ENCODE assay signal across 9 mouse cellular contexts in genomic region chr17:5977921-5978504, GRCm38 (mm10). TPM values are rescaled to one million over a fixed set of nuclear protein-coding genes. Genes with fewer than 3 reads are reported as not detected.
DNase-seq lines count a peak whose midpoint lies in the region; ATAC-seq and TF ChIP-seq lines count a peak whose summit lies in the region.
"Had no signal": no experiment of that assay in that cellular context is flagged by ENCODE, and none has a peak within 500 bp of the region (broad histone marks: within the 10 kb centered on the region; RNA-seq: fewer than 3 reads in every experiment).

No protein-coding gene starts in this region.

- H3K9ac ChIP-seq in forebrain, embryonic 12.5 days = no peak overlapping the region
- H3K9ac ChIP-seq in forebrain, embryonic 14.5 days (ENCODE audit: low read length) = no peak overlapping the region
- no peak overlapping the region for H3K9ac ChIP-seq in midbrain, embryonic 13.5 days (replicated peaks)
- no peak overlapping the region for H3K9ac ChIP-seq in intestine, postnatal 0 days (ENCODE audit: low read depth, low read length)
- no peak overlapping the region for H3K9ac ChIP-seq in stomach, postnatal 0 days (ENCODE audit: low read length)
- no peak overlapping the region for H3K9ac ChIP-seq in hindbrain, embryonic 16.5 days (ENCODE audit: low read depth, low read length)
- H3K9ac ChIP-seq: forebrain, postnatal 0 days had no signal

- WGBS in forebrain, embryonic 12.5 days = 54% methylated on average over 8 of the region's 8 CpGs
- WGBS in forebrain, embryonic 14.5 days = 46% methylated on average over 8 of the region's 8 CpGs
- WGBS in midbrain, embryonic 10.5 days = 74% methylated on average over 8 of the region's 8 CpGs
- WGBS in midbrain, embryonic 13.5 days = 64% methylated on average over 8 of the region's 8 CpGs
- WGBS in intestine, postnatal 0 days = 70% methylated on average over 8 of the region's 8 CpGs
- WGBS in stomach, postnatal 0 days = 55% methylated on average over 8 of the region's 8 CpGs
- 63% methylated on average over 8 of the region's 8 CpGs for WGBS in hindbrain, embryonic 16.5 days

- H3K4me1 ChIP-seq in forebrain, embryonic 12.5 days = peaks cover 22% of the 10 kb centered on the region
- H3K4me1 ChIP-seq in forebrain, embryonic 14.5 days (ENCODE audit: control insufficient read depth, insufficient read depth, low read length) = peaks cover 10% of the 10 kb centered on the region; the same call in 1 of the 2 replicates
- H3K4me1 ChIP-seq in midbrain, embryonic 10.5 days = peaks cover 29% of the 10 kb centered on the region
- peaks cover 8% of the 10 kb centered on the region for H3K4me1 ChIP-seq in midbrain, embryonic 13.5 days (replicated peaks)
- peaks cover 17% of the 10 kb centered on the region; the same call in 1 of the 2 replicates for H3K4me1 ChIP-seq in intestine, postnatal 0 days (replicated peaks; ENCODE audit: control insufficient read depth, insufficient read depth, low read length)
- peaks cover 29% of the 10 kb centered on the region for H3K4me1 ChIP-seq in stomach, postnatal 0 days (replicated peaks; ENCODE audit: control insufficient read depth, insufficient read depth)
- peaks cover 12% of the 10 kb centered on the region for H3K4me1 ChIP-seq in hindbrain, embryonic 16.5 days (ENCODE audit: control insufficient read depth, insufficient read depth, low read depth, low read length)

- no peak for TF ChIP-seq CTCF in intestine, postnatal 0 days (IDR thresholded peaks at IDR 0.05; ENCODE audit: low read depth)
- no peak for TF ChIP-seq CTCF in stomach, postnatal 0 days (IDR thresholded peaks at IDR 0.05; ENCODE audit: low read depth)

- DNase-seq in forebrain, embryonic 14.5 days (ENCODE audit: low spot score) = no peak
- DNase-seq in midbrain, embryonic 10.5 days (ENCODE audit: low spot score) = no peak
- no peak for DNase-seq in stomach, postnatal 0 days (ENCODE audit: low spot score)
- DNase-seq: forebrain, postnatal 0 days had no signal

- no peak overlapping the region for H3K4me2 ChIP-seq in forebrain, embryonic 12.5 days
- no peak overlapping the region for H3K4me2 ChIP-seq in forebrain, embryonic 14.5 days (ENCODE audit: low read length)
- H3K4me2 ChIP-seq in midbrain, embryonic 13.5 days (replicated peaks) = no peak overlapping the region
- no peak overlapping the region; the same call in 1 of the 2 replicates for H3K4me2 ChIP-seq in intestine, postnatal 0 days (replicated peaks; ENCODE audit: low read depth)
- H3K4me2 ChIP-seq in stomach, postnatal 0 days (replicated peaks; ENCODE audit: low read depth) = 0 out of 2 replicates have a peak overlapping the region, but pooled peaks have one; percentile 11
- H3K4me2 ChIP-seq in hindbrain, embryonic 16.5 days (ENCODE audit: low read length) = no peak overlapping the region

- H3K27me3 ChIP-seq in forebrain, embryonic 12.5 days = peaks cover 8% of the 10 kb centered on the region; the same call in 1 of the 2 replicates
- no peaks in the 10 kb centered on the region for H3K27me3 ChIP-seq in forebrain, embryonic 14.5 days (replicated peaks; ENCODE audit: control insufficient read depth, insufficient read depth, low read length)
- H3K27me3 ChIP-seq in midbrain, embryonic 10.5 days (ENCODE audit: low read depth, poor library complexity, severe bottlenecking) = peaks cover 4% of the 10 kb centered on the region; the same call in 1 of the 2 replicates
- H3K27me3 ChIP-seq in midbrain, embryonic 13.5 days = no peaks in the 10 kb centered on the region
- H3K27me3 ChIP-seq in intestine, postnatal 0 days (replicated peaks; ENCODE audit: control insufficient read depth, insufficient read depth, low read length) = no peaks in the 10 kb centered on the region
- no peaks in the 10 kb centered on the region for H3K27me3 ChIP-seq in stomach, postnatal 0 days (ENCODE audit: control insufficient read depth, insufficient read depth, low read length)
- H3K27me3 ChIP-seq in hindbrain, embryonic 16.5 days (replicated peaks; ENCODE audit: control insufficient read depth, insufficient read depth, low read length) = no peaks in the 10 kb centered on the region

- TF ChIP-seq EP300 in stomach, postnatal 0 days (optimal IDR thresholded peaks at IDR 0.05) = no peak

- no peaks in the 10 kb centered on the region for H3K36me3 ChIP-seq in forebrain, embryonic 12.5 days (replicated peaks)
- H3K36me3 ChIP-seq in forebrain, embryonic 14.5 days (ENCODE audit: control insufficient read depth, insufficient read depth, low read length) = no peaks in the 10 kb centered on the region
- H3K36me3 ChIP-seq in midbrain, embryonic 10.5 days = no peaks in the 10 kb centered on the region
- H3K36me3 ChIP-seq in midbrain, embryonic 13.5 days = no peaks in the 10 kb centered on the region
- H3K36me3 ChIP-seq in intestine, postnatal 0 days (ENCODE audit: control insufficient read depth, insufficient read depth) = no peaks in the 10 kb centered on the region
- no peaks in the 10 kb centered on the region; the same call in 1 of the 2 replicates for H3K36me3 ChIP-seq in stomach, postnatal 0 days (ENCODE audit: control insufficient read depth, insufficient read depth, low read length)
- no peaks in the 10 kb centered on the region for H3K36me3 ChIP-seq in hindbrain, embryonic 16.5 days (ENCODE audit: control insufficient read depth, insufficient read depth, low read length)

- no peak overlapping the region for H3K4me3 ChIP-seq in forebrain, embryonic 12.5 days (replicated peaks)
- no peak overlapping the region for H3K4me3 ChIP-seq in forebrain, embryonic 14.5 days (ENCODE audit: low read depth, low read length)
- H3K4me3 ChIP-seq in midbrain, embryonic 10.5 days = no peak overlapping the region
- no peak overlapping the region for H3K4me3 ChIP-seq in midbrain, embryonic 13.5 days (replicated peaks)
- H3K4me3 ChIP-seq in intestine, postnatal 0 days (ENCODE audit: low read depth, low read length) = no peak overlapping the region
- H3K4me3 ChIP-seq in stomach, postnatal 0 days (ENCODE audit: low read depth, low read length) = no peak overlapping the region
- H3K4me3 ChIP-seq in hindbrain, embryonic 16.5 days (ENCODE audit: low read length) = no peak overlapping the region

- no peak for ATAC-seq in forebrain, embryonic 12.5 days (ENCODE audit: low FRiP score)
- ATAC-seq in forebrain, embryonic 14.5 days = no peak
- no peak for ATAC-seq in midbrain, embryonic 13.5 days
- ATAC-seq in intestine, postnatal 0 days = no peak
- ATAC-seq in stomach, postnatal 0 days (ENCODE audit: low FRiP score, low TSS enrichment) = no peak
- ATAC-seq in cerebellum, adult (ENCODE audit: insufficient number of reproducible peaks, low FRiP score, low TSS enrichment) = no peak
- no peak for ATAC-seq in hindbrain, embryonic 16.5 days

- H3K27ac ChIP-seq in forebrain, embryonic 12.5 days = peak overlapping the region; percentile 36; the same call in 1 of the 2 replicates
- H3K27ac ChIP-seq in forebrain, embryonic 14.5 days (ENCODE audit: low read depth, low read length) = no peak overlapping the region
- H3K27ac ChIP-seq in midbrain, embryonic 10.5 days (replicated peaks) = 0 out of 2 replicates have a peak overlapping the region, but pooled peaks have one; percentile 17
- H3K27ac ChIP-seq in midbrain, embryonic 13.5 days = no peak overlapping the region
- peak overlapping the region; percentile 60; the same call in 1 of the 2 replicates for H3K27ac ChIP-seq in intestine, postnatal 0 days (ENCODE audit: low read depth, low read length)
- H3K27ac ChIP-seq in stomach, postnatal 0 days (replicated peaks) = peak overlapping the region; percentile 90
- no peak overlapping the region for H3K27ac ChIP-seq in hindbrain, embryonic 16.5 days (ENCODE audit: low read depth, low read length)

- no peaks in the 10 kb centered on the region for H3K9me3 ChIP-seq in forebrain, embryonic 12.5 days
- H3K9me3 ChIP-seq in forebrain, embryonic 14.5 days (replicated peaks; ENCODE audit: control insufficient read depth, low read length) = no peaks in the 10 kb centered on the region
- no peaks in the 10 kb centered on the region for H3K9me3 ChIP-seq in midbrain, embryonic 10.5 days (replicated peaks)
- no peaks in the 10 kb centered on the region for H3K9me3 ChIP-seq in midbrain, embryonic 13.5 days
- no peaks in the 10 kb centered on the region for H3K9me3 ChIP-seq in intestine, postnatal 0 days (ENCODE audit: control insufficient read depth)
- no peaks in the 10 kb centered on the region for H3K9me3 ChIP-seq in stomach, postnatal 0 days (ENCODE audit: control insufficient read depth, low read length)
- no peaks in the 10 kb centered on the region for H3K9me3 ChIP-seq in hindbrain, embryonic 16.5 days (ENCODE audit: control insufficient read depth, low read length)

RNA-seq across cellular contexts. Expression of gene Synj2, which starts 36.9 kb away (rescaled TPM):
- polyA plus RNA-seq in forebrain, embryonic 12.5 days (2016; fragmentation: Nextera tagmentation; extraction: Ambion mirVana) = 0.96 and 1.1 TPM in 2 replicates
- 0.72 and 0.90 TPM in 2 replicates for polyA plus RNA-seq in forebrain, embryonic 14.5 days (2014; fragmentation: Nextera tagmentation; extraction: Ambion mirVana)
- 0.88 and 1.3 TPM in 2 replicates for polyA plus RNA-seq in midbrain, embryonic 10.5 days (2016; fragmentation: Nextera tagmentation; extraction: Ambion mirVana)
- polyA plus RNA-seq in midbrain, embryonic 13.5 days (2015; fragmentation: Nextera tagmentation; extraction: Ambion mirVana) = 0.28 and 0.36 TPM in 2 replicates
- polyA plus RNA-seq in intestine, postnatal 0 days (2015; fragmentation: Nextera tagmentation; extraction: Ambion mirVana) = 2.1 and 2.6 TPM in 2 replicates
- 3.2 and 3.3 TPM in 2 replicates for polyA plus RNA-seq in stomach, postnatal 0 days (2015; fragmentation: Nextera tagmentation; extraction: Ambion mirVana)
- 1.9 and 2.1 TPM in 2 replicates for polyA plus RNA-seq in hindbrain, embryonic 16.5 days (2015; fragmentation: Nextera tagmentation; extraction: Ambion mirVana)

Comparison
In these comparisons a context has a peak if more than half of its experiments do, and no peak if none do; other contexts are left out.
1. H3K27ac ChIP-seq: peak in forebrain, embryonic 12.5 days (single experiment), midbrain, embryonic 10.5 days (single experiment), intestine, postnatal 0 days (single experiment) and stomach, postnatal 0 days (single experiment); none in forebrain, embryonic 14.5 days (single experiment), midbrain, embryonic 13.5 days (single experiment) and hindbrain, embryonic 16.5 days (single experiment).